Mouse (Mus musculus) kidney, postnatal 0 days (tissue): Measurements from ENCODE around the gene Clmn. TPM values are rescaled to one million over a fixed set of nuclear protein-coding genes. Genes with fewer than 3 reads are reported as not detected.
A peak's percentile ranks its signal among the peaks of the same experiment; 100 is the strongest.

Source experiments
- ATAC-seq: fragments of 200-750 bp; cut with Nextera tagmentation; replicated peaks from 2 replicates; pipeline ENCODE4 v1.8.0; 2017; ENCODE audit warnings: low read depth, moderate number of reproducible peaks, moderate TSS enrichment, moderate library complexity; ENCODE audit not compliant: low FRiP score
- DNase-seq: peaks from one replicate; pipeline ENCODE4 v3.0.0-alpha.2; 2016; ENCODE audit warnings: low spot score
- H3K27ac ChIP-seq: fragments of 300-500 bp; sonication (generic); 2 replicates; pipeline ENCODE4 v1.5.1; 2014; ENCODE audit warnings: mild to moderate bottlenecking
- H3K27me3 ChIP-seq: fragments of 300-500 bp; sonication (generic); 2 replicates; pipeline ENCODE4 v1.6.1; 2014; ENCODE audit warnings: low read length, mixed read lengths; ENCODE audit not compliant: insufficient read depth
- H3K36me3 ChIP-seq: fragments of 300-500 bp; sonication (generic); 2 replicates; pipeline ENCODE4 v1.6.1; 2014; ENCODE audit warnings: low read length, mixed read lengths; ENCODE audit not compliant: insufficient read depth
- H3K4me1 ChIP-seq: fragments of 300-500 bp; sonication (generic); replicated peaks from 2 replicates; pipeline ENCODE4 v1.6.1; 2014; ENCODE audit warnings: antibody characterized with exemption, low read length, mixed read lengths; ENCODE audit not compliant: insufficient read depth
- H3K4me2 ChIP-seq: fragments of 300-500 bp; sonication (generic); 2 replicates; pipeline ENCODE4 v1.6.1; 2014; ENCODE audit warnings: mild to moderate bottlenecking, low read length, moderate library complexity, mixed read lengths
- H3K4me3 ChIP-seq: fragments of 300-500 bp; sonication (generic); replicated peaks from 2 replicates; pipeline ENCODE4 v1.5.1; 2014; ENCODE audit warnings: low read depth, low read length
- H3K9ac ChIP-seq: fragments of 300-500 bp; sonication (generic); 2 replicates; pipeline ENCODE4 v1.6.1; 2014; ENCODE audit warnings: low read depth, low read length
- H3K9me3 ChIP-seq: fragments of 300-500 bp; sonication (generic); replicated peaks from 2 replicates; pipeline ENCODE4 v1.6.1; 2016; ENCODE audit warnings: low read length, inconsistent platforms, mixed read lengths
- CTCF ChIP-seq: IDR thresholded peaks from 2 replicates; pipeline ENCODE4 v1.5.1; 2016; ENCODE audit warnings: antibody characterized with exemption, low read depth, mild to moderate bottlenecking, moderate library complexity
- WGBS: fragments of 180-500 bp; shearing (Covaris S2); extraction: QIAGEN DNeasy Blood & Tissue Kit; methylation state at CpG from one replicate; pipeline ENCODE4 v1.1.7; 2014; 5-methylcytosine and 5-hydroxymethylcytosine counted together
- polyA plus RNA-seq: library from polyadenylated mRNA; unstranded; fragments of >200 nt; fragmentation: Nextera tagmentation; extraction: Ambion mirVana; gene quantifications from 2 replicates; pipeline ENCODE4 v1.2.1, GENCODE M21; 2015

The Clmn gene
- polyA plus RNA-seq, 1 experiment from 2014 or later = 6.0 TPM

DNA sequence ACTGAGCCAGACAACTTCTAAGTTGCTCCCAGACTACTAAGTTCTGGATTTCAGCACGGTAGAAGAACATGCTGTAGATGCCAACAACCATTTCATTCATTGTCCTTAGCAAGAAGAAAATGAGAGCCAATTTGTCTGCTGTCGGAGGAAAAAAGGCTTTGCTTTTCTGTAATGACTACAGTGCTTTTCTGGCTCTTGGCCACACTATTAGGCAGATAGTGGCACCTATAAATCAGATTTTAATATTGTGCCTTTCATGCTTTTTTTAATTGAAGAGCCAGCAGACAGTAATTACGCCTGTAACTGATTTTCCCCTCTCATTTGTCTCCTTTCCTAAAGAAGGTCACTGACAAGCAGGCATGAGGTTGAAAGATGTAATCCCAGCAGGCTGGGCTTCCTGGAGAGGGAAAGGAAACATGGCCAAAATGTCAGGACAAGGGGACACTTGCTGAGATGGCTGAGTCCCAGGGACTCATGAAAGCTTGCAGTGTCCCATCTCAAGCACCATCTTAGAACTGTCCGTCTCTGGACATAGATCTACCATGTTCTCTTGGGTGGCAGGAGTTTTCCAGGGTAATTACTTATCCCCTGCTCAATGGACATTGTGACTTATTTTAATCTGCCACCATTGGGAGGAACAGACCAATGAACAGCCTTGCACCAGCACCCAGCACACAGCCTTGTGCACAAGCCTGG lies 58.0 kb downstream of the Clmn start:
- no peak overlapping the region for H3K4me2 ChIP-seq
- ATAC-seq = no peak

DNA sequence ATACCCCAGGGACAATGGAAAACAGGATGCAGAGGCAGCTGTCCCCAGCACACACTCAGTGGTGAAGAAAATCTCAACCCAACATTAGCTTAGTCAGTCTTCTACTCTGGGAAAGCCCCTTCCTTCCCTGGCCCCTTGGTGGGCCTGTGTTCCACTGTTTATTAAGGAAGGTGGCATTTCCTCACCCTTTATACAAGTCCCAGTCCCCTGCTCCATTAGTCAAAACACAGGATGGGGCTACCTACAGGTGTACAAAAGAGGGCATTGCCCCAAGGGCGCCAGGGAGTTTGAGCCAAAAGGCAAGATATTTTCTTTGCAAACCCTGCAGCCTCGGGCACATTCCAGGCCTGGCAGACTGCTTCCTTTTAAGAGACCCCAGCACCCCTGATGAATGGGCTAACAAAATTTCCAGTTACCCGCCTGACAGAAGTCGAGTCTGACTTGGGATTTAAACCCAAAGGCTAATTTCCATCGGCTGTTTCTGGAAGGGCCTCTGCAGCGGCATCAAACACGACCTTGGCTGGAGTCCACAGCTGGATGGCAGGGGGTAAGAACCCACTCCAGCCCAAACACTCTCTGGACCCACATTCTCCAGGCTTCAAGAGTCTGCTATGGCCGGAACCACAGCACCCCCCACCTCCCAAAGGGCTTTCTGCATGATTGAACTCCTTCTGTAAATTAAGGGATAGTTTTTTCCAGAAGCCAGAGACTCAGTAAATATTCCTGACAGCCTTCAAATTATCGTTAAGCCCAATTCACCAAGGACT lies 63.2 kb downstream of the Clmn start:
- peak; percentile 42 for DNase-seq
- Histone ChIP-seq H3K4me3 (no peak overlapping the region), H3K4me1 (peaks cover 7% of the 10 kb centered on the region; the same call in 1 of the 2 replicates), H3K27me3 (no peaks in the 10 kb centered on the region), H3K4me2 (no peak overlapping the region), H3K9me3 (no peaks in the 10 kb centered on the region), H3K27ac (no peak overlapping the region), H3K9ac (no peak overlapping the region), H3K36me3 (peaks cover 16% of the 10 kb centered on the region)
- TF ChIP-seq CTCF = no peak
- ATAC-seq = no peak
- WGBS = 26% methylated on average over 9 of the region's 9 CpGs

More for the DNA sequence above, 58.0 kb downstream of the Clmn start:
- no peaks in the 10 kb centered on the region for H3K9me3 ChIP-seq
- no peak for DNase-seq
- H3K9ac ChIP-seq = no peak overlapping the region
- no peak overlapping the region for H3K27ac ChIP-seq
- no peaks in the 10 kb centered on the region for H3K27me3 ChIP-seq
- no peak overlapping the region for H3K4me3 ChIP-seq
- no peaks in the 10 kb centered on the region for H3K36me3 ChIP-seq
- 59% methylated on average over 4 of the region's 4 CpGs for WGBS
- H3K4me1 ChIP-seq = peaks cover 11% of the 10 kb centered on the region
- no peak for TF ChIP-seq CTCF

DNA sequence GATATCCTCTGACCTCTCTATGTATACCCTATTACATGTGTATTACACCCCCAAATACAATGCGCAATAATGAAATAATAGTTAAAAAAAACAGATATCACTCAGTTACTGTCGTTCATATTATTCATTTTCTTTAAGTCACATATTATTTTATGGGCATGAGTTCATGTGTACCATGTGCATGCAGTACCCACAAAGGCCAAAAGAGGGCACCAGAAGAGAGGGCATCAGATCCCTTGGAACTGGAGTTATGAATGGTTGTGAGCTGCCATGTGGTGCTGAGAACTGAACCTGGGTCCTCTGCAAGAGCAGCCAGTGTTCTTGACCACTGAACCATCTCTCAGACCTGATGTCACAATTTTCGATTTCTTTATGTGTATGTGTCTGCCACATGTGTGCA lies 65.5 kb downstream of the Clmn start:
- H3K36me3 ChIP-seq = peaks cover 16% of the 10 kb centered on the region
- no peaks in the 10 kb centered on the region for H3K9me3 ChIP-seq
- H3K27me3 ChIP-seq = no peaks in the 10 kb centered on the region
- peaks cover 7% of the 10 kb centered on the region; the same call in 1 of the 2 replicates for H3K4me1 ChIP-seq
- WGBS = 93% methylated on average over 3 of the region's 3 CpGs
- no peak overlapping the region for H3K4me3 ChIP-seq
- peak; percentile 39 for TF ChIP-seq CTCF
- H3K27ac ChIP-seq = no peak overlapping the region
- no peak overlapping the region for H3K9ac ChIP-seq
- ATAC-seq (no peak), DNase-seq (no peak)
- H3K4me2 ChIP-seq = no peak overlapping the region

DNA sequence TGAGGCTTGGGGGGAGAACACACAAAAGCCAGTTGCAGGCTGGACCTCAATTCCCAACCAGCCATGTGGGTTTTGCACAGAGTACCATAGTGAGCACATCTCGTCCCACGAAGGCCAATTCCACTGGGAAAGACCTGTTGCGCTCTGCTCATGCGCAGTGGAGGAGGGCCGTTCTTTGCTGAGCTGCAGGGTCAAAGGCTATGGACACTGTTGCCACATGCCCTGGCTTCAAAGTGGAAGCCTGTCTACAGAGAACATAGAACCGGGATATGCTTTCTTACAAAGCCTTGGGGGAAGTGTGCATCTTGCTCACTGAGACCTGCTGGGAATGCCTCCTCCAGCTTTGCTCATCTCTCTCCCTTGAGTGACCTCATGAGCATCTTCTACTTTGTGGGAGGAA lies 67.0 kb downstream of the Clmn start:
- Histone ChIP-seq H3K9ac (no peak overlapping the region), H3K27me3 (no peaks in the 10 kb centered on the region), H3K4me3 (no peak overlapping the region), H3K9me3 (no peaks in the 10 kb centered on the region), H3K4me2 (no peak overlapping the region), H3K4me1 (peaks cover 7% of the 10 kb centered on the region; the same call in 1 of the 2 replicates), H3K36me3 (peaks cover 16% of the 10 kb centered on the region), H3K27ac (no peak overlapping the region)
- WGBS = 87% methylated on average over 6 of the region's 6 CpGs
- TF ChIP-seq CTCF = no peak
- DNase-seq = no peak
- no peak for ATAC-seq

DNA sequence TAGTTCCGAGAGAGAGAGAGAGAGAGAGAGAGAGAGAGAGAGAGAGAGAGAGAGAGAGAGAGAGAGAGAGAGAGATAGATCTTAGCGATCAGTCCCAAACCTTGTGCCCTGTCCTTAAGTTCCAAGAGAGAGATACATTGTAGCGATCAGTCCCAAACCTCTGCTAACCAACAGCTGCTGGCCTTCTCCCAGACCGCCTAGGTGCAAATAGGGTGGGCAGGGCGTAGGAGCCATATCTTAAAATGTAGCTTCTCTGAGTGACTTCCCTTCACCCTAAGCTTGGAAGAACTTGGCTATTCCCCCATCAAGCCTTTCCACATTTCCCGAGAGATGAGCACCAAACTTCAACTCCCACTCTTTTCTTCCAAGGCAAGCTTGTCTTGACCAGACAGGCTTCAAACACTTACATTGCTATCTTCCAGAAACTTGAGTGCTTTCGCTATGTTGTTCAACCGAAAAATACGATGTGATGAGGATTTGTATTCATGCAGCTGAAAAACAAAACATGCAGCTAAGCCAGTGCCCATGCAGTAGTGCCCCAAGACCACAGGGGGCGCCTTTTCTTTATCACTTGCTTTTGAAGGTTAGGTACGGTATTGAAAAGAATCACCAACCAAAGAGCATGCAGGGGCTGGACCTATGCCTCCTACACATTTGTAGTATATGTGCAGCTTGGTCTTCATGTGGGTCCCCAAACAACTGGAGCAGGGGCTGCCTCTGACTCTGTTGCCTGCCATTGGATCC lies 68.1 kb downstream of the Clmn start:
- Histone ChIP-seq H3K4me2 (no peak overlapping the region), H3K27me3 (no peaks in the 10 kb centered on the region), H3K9ac (no peak overlapping the region), H3K27ac (no peak overlapping the region), H3K36me3 (peaks cover 16% of the 10 kb centered on the region), H3K4me3 (no peak overlapping the region), H3K9me3 (no peaks in the 10 kb centered on the region), H3K4me1 (0 out of 2 replicates have a peak, but pooled peaks cover 2% of the 10 kb centered on the region)
- peak; percentile 48; the same call in 1 of the 2 replicates for TF ChIP-seq CTCF
- DNase-seq (no peak), ATAC-seq (no peak)
- WGBS = 89% methylated on average over 11 of the region's 11 CpGs

DNA sequence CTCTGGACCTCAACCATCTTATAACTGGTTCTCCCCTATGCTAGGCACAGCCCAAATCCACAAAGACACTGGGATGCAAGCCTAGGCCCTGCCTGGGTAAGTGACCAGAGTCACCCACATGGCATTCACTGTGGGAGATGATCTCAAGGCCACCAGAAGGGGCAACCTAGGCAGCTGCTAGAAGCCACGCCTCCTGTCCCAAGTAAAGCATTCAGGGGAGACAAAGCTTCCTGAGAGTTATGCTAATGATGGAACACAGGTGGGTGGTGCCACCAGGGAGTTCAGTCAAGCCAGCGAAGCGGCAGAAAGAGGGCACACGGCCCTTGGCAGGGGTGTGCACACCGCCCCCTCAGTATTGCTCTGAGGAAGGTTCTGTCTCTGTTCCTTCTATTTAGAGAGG lies 69.9 kb downstream of the Clmn start:
- Histone ChIP-seq H3K9ac (no peak overlapping the region), H3K4me2 (no peak overlapping the region), H3K4me3 (no peak overlapping the region), H3K36me3 (peaks cover 19% of the 10 kb centered on the region), H3K9me3 (no peaks in the 10 kb centered on the region), H3K27ac (no peak overlapping the region), H3K27me3 (no peaks in the 10 kb centered on the region), H3K4me1 (no peaks in the 10 kb centered on the region)
- DNase-seq (peak; percentile 49), ATAC-seq (peak; percentile 71; the same call in 1 of the 2 replicates)
- 38% methylated on average over 5 of the region's 5 CpGs for WGBS
- TF ChIP-seq CTCF = peak; percentile 27; the same call in 1 of the 2 replicates
